Mouse (Mus musculus) liver, adult 2 months (tissue): ENCODE results near the gene Prkce.

Source experiments
- CTCF ChIP-seq: fragments of 200-500 bp; IDR thresholded peaks from 2 replicates; pipeline ENCODE4 v1.5.1; 2011; ENCODE audit warnings: low read depth, low read length, control low read depth
- POLR2A ChIP-seq: fragments of 200-500 bp; IDR thresholded peaks from 2 replicates; pipeline ENCODE4 v1.6.1; 2011; ENCODE audit warnings: low read length, control low read depth; ENCODE audit not compliant: insufficient read depth; ENCODE audit errors: extremely low read depth

GRCm38 (mm10) chr17:86589681-86590080 lies 422.1 kb downstream of the Prkce start:
- TF ChIP-seq CTCF, result no peak
- no peak for TF ChIP-seq POLR2A
